Mouse (Mus musculus) 416B (cell line): Measurements from ENCODE around the gene Gls.

Source experiments
- DNase-seq: peaks from one replicate; pipeline ENCODE4 v3.0.0; 2011; ENCODE audit warnings: low read depth

Gene Gls

DNA sequence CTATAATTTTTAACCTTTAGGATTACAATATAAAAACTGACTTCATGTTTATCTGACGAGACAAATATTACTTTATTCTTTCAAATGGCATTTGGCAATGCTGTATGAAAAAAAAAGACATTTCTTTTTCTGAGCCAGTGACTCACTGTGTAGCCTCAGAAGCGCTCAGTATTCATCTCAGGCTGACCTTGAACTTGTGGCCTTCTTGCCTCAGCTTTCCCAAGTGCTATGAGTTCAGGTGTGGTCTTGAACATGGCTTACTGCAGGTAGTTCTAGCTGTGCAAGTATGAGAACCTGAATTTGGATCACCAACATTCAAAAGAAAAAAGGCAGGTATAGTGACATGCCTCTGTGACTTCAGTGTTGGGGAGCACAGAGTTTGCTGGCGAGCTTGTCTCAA lies 112.0 kb downstream of the Gls start:
- DNase-seq: peak; percentile 22

DNA sequence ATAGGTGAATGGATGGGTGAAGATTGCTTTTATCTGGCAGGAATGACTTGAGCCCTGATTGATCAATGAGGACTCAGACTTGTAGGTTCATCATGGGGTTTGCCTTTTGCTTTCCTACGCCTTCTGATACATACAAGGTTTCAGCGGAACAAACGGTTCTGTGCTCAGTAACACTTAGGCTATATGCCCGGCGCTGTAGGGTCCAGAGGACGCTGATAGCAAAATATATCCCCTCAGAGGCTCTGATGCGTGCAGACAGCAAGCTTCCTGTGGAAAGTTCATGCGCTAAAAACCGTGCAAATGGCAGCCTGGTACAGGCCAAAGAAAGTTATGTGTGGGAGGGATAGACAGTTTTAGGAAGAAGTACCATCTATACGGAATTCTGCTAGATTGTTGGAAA lies 112.8 kb downstream of the Gls start:
- no peak for DNase-seq

GRCm38 (mm10) chr1:52119691-52120090 lies 113.3 kb downstream of the Gls start:
- DNase-seq: peak; percentile 36

DNA sequence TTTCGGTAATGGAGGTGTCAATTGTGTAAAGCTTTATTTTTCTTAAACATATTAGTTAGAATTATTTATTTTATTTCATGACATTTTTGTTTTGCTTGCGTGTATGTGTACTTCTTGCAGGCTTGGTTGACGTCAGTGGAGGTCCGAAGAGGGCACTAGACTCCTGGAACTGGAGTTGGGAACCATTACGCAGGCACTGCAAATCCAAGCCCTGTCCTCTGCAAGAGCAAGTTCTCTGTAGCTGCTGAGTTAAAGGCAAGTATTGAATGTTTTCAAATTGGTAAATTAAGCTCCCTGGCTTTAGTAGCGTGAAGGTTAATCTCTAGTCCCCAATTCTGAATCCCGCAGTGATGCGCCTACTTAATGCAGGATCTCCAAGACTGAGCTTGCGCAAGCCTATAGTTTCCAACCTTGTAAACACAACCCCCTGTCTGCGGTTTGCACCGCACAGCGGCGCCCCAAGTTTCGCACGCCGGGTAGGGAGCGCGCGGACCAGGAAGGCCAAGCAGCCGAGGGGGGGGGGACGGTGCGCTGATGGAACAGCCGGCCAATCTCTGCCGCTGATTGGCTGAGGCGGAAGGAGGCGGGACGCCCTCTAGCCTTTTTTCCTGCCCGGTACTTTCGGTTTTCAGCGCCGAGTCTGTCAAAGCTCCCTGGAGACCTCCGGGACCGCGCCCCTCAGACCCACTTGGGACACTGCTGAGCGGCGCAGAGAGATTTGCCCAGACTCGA lies 114.0 kb downstream of the Gls start, which contains the start of gene Stat1:
Stat1 (plus strand) TSS at position 581 of the 732 bp plus-strand sequence.
- peak; percentile 92 for DNase-seq

GRCm38 (mm10) chr1:52117777-52118176 lies 115.3 kb downstream of the Gls start:
- DNase-seq: no peak

- no peak for DNase-seq
Measured at GRCm38 (mm10) chr1:52116441-52116840, 116.6 kb downstream of the Gls start.

GRCm38 (mm10) chr1:52113666-52114069 lies 119.4 kb downstream of the Gls start:
- peak; percentile 97 for DNase-seq
